Mouse (Mus musculus) forebrain, embryonic 13.5 days (tissue): ENCODE data around the gene Sbno2. TPM values are rescaled to one million over a fixed set of nuclear protein-coding genes. Genes with fewer than 3 reads are reported as not detected.

Experiments
- ATAC-seq: fragments of 200-750 bp; cut with Nextera tagmentation; 2 replicates; pipeline ENCODE4 v1.8.0; 2017
- H3K27ac ChIP-seq: fragments of 300-500 bp; sonication (generic); 2 replicates; pipeline ENCODE4 v1.5.1; 2015; ENCODE audit warnings: inconsistent platforms, mild to moderate bottlenecking, moderate library complexity
- H3K27me3 ChIP-seq: fragments of 300-500 bp; sonication (generic); 2 replicates; pipeline ENCODE4 v1.6.1; 2015; ENCODE audit warnings: mild to moderate bottlenecking, inconsistent platforms
- H3K36me3 ChIP-seq: fragments of 300-500 bp; sonication (generic); 2 replicates; pipeline ENCODE4 v1.6.1; 2015; ENCODE audit warnings: mild to moderate bottlenecking, inconsistent platforms; ENCODE audit not compliant: poor library complexity, severe bottlenecking
- H3K4me1 ChIP-seq: fragments of 300-500 bp; sonication (generic); 2 replicates; pipeline ENCODE4 v1.6.1; 2015; ENCODE audit warnings: inconsistent platforms
- H3K4me2 ChIP-seq: fragments of 300-500 bp; sonication (generic); 2 replicates; pipeline ENCODE4 v1.6.1; 2015; ENCODE audit warnings: inconsistent platforms, mild to moderate bottlenecking, moderate library complexity
- H3K4me3 ChIP-seq: fragments of 300-500 bp; sonication (generic); 2 replicates; pipeline ENCODE4 v1.5.1; 2015; ENCODE audit warnings: mild to moderate bottlenecking, inconsistent platforms
- H3K9ac ChIP-seq: fragments of 300-500 bp; sonication (generic); 2 replicates; pipeline ENCODE4 v1.6.1; 2015; ENCODE audit warnings: mild to moderate bottlenecking, inconsistent platforms
- H3K9me3 ChIP-seq: fragments of 300-500 bp; sonication (generic); replicated peaks from 2 replicates; pipeline ENCODE4 v1.6.1; 2016; ENCODE audit warnings: inconsistent platforms
- WGBS: fragments of 180-500 bp; shearing (Covaris S2); methylation state at CpG from one replicate; pipeline ENCODE4 v1.1.7; 2015; 5-methylcytosine and 5-hydroxymethylcytosine counted together
- polyA plus RNA-seq: library from polyadenylated mRNA; unstranded; fragments of >200 nt; fragmentation: Nextera tagmentation; extraction: Ambion mirVana; gene quantifications from 2 replicates; pipeline ENCODE4 v1.2.1, GENCODE M21; 2015

Gene Sbno2
- polyA plus RNA-seq, 1 experiment from 2014 or later, result 11.6 TPM

DNA sequence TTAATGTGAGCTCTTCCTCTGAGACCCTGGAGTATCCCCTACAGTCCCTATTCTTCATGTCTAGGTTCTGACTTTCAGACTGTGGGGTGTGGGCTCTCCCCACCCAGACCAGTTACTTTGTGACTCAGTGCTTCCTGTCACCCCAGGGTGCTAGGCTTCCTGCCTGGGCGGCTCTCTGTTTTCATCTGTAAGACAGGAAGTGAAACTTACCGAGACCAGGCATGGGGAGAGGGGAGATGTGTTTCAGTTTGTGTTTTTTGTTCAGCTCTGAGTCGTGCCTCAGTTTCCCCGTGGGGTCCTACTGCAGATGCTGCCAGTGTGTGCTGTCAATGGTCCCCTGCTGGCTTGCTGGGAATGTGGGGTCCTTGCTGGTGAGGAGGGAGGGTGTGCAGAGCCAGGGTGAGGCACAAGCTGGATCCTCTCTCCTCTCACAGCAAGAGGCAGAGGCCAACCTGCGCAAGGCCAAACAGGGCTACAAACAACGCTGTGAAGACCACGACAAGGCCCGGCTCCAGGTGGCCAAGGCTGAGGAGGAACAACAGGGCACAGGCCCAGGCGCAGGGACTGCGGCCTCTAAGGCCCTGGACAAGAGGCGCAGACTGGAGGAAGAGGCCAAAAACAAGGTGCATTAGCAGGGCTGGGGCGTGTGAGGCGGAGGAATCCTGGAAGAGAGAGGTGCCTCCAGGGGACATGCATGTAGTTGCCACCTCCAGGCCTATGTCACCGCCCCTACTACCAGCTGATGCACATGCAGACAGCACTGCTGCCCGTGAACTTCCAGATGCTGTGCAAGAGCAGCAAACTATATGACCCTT lies 80.9 kb downstream of the Sbno2 start:
- peaks cover 13% of the 10 kb centered on the region for H3K27me3 ChIP-seq
- peaks cover 7% of the 10 kb centered on the region for H3K4me1 ChIP-seq
- no peak for ATAC-seq
- no peaks in the 10 kb centered on the region for H3K9me3 ChIP-seq
- H3K4me3 ChIP-seq, result no peak overlapping the region
- no peaks in the 10 kb centered on the region for H3K36me3 ChIP-seq
- H3K9ac ChIP-seq, result no peak overlapping the region
- WGBS, result 78% methylated on average over 15 of the region's 15 CpGs
- no peak overlapping the region for H3K27ac ChIP-seq
- no peak overlapping the region for H3K4me2 ChIP-seq

DNA sequence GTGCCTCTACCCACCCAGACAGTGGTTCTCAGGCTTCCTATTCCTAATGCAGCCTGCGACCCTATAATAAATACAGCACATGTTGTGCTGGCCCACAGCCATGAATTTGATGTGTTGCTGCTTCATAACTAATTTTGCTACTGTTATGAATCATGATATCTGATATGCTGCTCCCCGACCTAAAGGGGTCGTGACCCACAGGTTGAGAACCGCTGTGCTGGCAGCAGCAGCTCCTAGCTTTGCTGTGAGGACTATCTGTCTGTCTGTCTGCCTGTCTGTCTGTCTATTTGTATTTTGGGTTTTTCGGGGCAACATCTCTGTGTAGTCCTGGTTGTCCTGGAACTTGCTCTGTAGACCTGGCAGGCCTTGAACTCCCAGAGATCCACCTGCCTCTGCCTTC lies 81.6 kb downstream of the Sbno2 start:
- Histone ChIP-seq H3K4me3 (no peak overlapping the region), H3K9ac (no peak overlapping the region), H3K27ac (no peak overlapping the region), H3K36me3 (no peaks in the 10 kb centered on the region), H3K4me2 (no peak overlapping the region), H3K9me3 (no peaks in the 10 kb centered on the region), H3K4me1 (peaks cover 8% of the 10 kb centered on the region), H3K27me3 (peaks cover 19% of the 10 kb centered on the region)
- ATAC-seq, result no peak
- WGBS, result 85% methylated on average over 5 of the region's 5 CpGs

DNA sequence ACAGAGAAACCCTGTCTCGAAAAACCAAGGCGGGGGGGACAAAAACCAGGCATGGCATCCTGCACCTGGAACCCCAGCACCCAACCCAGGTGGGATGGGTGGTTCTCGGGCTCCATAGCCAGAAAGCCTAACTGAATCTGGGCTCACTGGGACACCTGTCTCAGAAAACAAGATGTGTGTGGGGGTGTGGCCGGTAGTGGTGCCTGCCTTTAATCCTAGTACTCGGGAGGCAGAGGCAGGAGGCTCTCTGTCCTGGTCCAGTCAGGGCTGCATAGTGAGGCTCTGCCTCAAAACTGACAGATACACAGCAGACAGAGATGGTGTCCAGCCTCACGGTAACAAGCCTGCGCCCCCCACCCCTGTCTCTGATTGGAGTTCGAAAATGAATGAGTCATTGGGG lies 82.6 kb downstream of the Sbno2 start:
- Histone ChIP-seq H3K27me3 (peaks cover 25% of the 10 kb centered on the region), H3K27ac (no peak overlapping the region), H3K36me3 (no peaks in the 10 kb centered on the region), H3K4me3 (no peak overlapping the region), H3K9me3 (no peaks in the 10 kb centered on the region), H3K4me1 (peaks cover 8% of the 10 kb centered on the region), H3K4me2 (no peak overlapping the region), H3K9ac (no peak overlapping the region)
- WGBS, result 89% methylated on average over 8 of the region's 8 CpGs
- no peak for ATAC-seq

DNA sequence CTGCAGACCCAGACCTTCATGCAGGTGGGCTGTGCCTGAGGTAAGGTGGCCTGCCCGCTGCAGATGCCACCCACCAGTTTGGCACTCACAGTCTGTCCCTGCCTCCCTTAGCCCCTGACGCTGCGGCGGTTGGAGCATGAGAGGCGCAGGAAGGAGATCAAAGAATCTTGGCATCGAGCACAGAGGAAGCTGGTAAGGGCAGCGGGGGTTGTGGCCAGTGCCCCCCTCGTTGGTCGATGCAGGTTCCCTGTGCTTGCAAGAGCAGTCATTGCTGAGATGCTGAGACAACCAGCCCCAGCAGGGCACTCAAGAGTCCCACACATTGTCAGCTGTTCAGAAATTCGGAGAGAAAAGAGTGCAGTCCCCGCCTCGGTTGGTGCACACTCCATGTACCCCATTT lies 83.2 kb downstream of the Sbno2 start:
- no peak overlapping the region for H3K9ac ChIP-seq
- H3K4me2 ChIP-seq, result no peak overlapping the region
- H3K27ac ChIP-seq, result no peak overlapping the region
- no peak for ATAC-seq
- H3K9me3 ChIP-seq, result no peaks in the 10 kb centered on the region
- peaks cover 8% of the 10 kb centered on the region for H3K4me1 ChIP-seq
- peaks cover 30% of the 10 kb centered on the region for H3K27me3 ChIP-seq
- no peak overlapping the region for H3K4me3 ChIP-seq
- no peaks in the 10 kb centered on the region for H3K36me3 ChIP-seq
- 89% methylated on average over 12 of the region's 12 CpGs for WGBS

DNA sequence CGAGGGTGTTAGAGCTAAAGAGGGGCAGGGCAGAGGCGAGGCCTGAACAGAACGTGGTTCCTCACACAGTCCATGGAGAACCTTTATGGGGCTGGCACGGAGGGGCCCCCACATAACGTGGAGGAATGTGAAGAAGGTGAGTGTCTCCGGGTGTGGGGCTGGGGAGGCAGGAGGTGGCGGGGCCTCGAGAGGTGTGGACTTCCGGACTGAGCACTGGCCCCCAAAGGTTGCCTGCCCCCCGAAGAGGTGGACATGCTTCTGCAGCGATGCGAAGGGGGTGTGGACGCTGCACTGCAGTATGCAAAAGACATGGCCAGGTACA lies 84.1 kb downstream of the Sbno2 start:
- Histone ChIP-seq H3K4me2 (no peak overlapping the region), H3K27me3 (peaks cover 39% of the 10 kb centered on the region), H3K27ac (no peak overlapping the region), H3K4me3 (no peak overlapping the region), H3K4me1 (peaks cover 8% of the 10 kb centered on the region), H3K9me3 (no peaks in the 10 kb centered on the region), H3K9ac (no peak overlapping the region), H3K36me3 (no peaks in the 10 kb centered on the region)
- 94% methylated on average over 13 of the region's 13 CpGs for WGBS
- ATAC-seq, result no peak

DNA sequence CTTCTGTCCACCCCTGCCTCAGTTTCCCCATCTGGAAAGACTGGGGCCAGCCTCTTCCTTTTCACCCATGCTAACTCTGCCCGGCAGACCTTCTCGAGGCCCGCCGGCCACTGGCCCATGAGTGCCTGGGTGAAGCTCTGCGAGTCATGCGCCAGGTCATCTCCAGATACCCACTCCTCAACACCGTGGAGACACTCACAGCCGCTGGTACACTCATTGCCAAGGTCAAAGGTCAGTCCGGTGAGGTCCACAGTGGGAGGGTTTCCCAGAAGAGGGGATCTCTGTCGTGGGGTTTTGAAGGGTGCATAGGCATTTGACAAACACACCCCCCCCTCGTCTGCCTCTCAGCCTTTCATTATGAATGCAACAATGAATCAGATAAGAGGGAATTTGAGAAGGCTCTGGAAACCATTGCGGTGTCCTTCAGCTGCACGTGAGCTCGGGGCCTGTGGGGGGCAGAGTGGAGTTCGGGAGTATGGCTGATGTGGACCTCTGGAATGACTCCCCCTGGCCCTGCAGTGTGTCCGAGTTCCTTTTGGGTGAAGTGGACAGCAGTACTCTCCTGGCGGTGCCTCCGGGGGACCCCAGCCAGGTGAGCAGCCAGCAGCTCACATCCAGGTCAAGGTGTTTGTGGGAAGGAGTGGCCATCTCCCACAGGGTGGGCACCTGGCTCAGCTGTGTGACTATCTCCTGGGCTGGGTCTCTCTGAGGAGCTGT lies 84.6 kb downstream of the Sbno2 start:
- H3K9ac ChIP-seq, result no peak overlapping the region
- no peaks in the 10 kb centered on the region for H3K9me3 ChIP-seq
- no peaks in the 10 kb centered on the region for H3K36me3 ChIP-seq
- H3K27me3 ChIP-seq, result peaks cover 44% of the 10 kb centered on the region
- H3K4me1 ChIP-seq, result peaks cover 8% of the 10 kb centered on the region
- no peak overlapping the region for H3K4me2 ChIP-seq
- no peak overlapping the region for H3K27ac ChIP-seq
- no peak overlapping the region for H3K4me3 ChIP-seq
- 80% methylated on average over 18 of the region's 18 CpGs for WGBS
- ATAC-seq, result no peak

DNA sequence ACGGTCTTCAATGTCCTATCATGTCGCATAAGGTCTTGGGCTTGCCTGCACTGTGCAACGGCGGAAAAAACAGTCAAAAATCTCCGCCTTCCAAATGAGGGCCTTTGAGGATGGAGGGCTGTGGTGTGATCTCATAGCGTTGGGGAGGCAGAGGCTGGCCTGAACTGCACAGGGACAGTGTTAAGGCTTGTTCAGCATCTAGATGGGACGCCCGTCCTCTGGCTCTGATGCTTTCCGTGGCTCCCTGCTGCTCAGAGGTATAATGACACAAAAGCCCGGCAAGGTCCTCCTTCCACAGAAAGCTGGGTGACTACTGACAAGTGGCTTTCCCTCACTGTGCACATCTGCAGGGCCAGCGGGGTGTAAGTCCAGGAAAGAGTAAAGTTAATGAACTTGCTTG lies 85.2 kb downstream of the Sbno2 start:
- Histone ChIP-seq H3K4me3 (no peak overlapping the region), H3K4me2 (peak overlapping the region; percentile 27)

DNA sequence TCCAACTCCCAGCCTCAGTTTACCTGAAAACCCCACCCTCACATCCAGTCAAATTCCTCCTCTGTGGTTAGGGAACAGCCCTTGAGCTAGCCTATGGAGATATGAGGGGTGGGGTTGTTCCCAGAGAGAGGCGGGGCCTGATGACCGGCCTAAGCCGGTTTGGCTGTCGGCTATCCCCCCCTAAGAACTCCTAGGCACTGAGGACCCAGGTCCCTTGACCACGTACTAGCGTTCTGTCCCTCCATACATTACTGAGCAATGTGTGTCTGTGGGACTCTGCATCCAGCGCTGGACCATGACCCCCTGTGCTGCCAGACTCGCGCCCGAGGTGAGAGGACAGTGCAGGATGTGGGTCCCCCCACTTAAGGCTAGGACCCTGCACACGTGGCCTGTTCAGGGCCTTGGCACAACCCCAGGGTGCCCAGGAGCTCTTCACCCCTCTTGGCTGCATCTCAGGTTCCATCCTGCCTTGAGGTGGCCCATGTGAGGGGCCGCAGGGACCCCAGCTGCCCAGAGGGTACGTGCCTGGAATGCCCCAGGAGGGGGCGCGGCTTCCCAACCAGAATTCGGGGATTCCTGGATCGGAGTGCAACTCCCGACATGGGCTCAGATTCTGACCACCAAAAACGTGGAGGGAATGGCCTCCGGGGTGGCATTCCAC lies 85.8 kb downstream of the Sbno2 start:
- peaks cover 56% of the 10 kb centered on the region for H3K27me3 ChIP-seq
- H3K27ac ChIP-seq, result no peak overlapping the region
- 3% methylated on average over 20 of the region's 20 CpGs for WGBS
- ATAC-seq, result no peak
- peak overlapping the region; percentile 48; the same call in 1 of the 2 replicates for H3K9ac ChIP-seq
- H3K9me3 ChIP-seq, result no peaks in the 10 kb centered on the region
- H3K4me2 ChIP-seq, result peak overlapping the region; percentile 27
- no peaks in the 10 kb centered on the region for H3K36me3 ChIP-seq
- 0 out of 2 replicates have a peak overlapping the region, but pooled peaks have one; percentile 0 for H3K4me3 ChIP-seq
- peaks cover 8% of the 10 kb centered on the region for H3K4me1 ChIP-seq

More for the DNA sequence above, 85.2 kb downstream of the Sbno2 start:
- peaks cover 8% of the 10 kb centered on the region for H3K4me1 ChIP-seq
- no peak for ATAC-seq
- H3K27ac ChIP-seq, result no peak overlapping the region
- peaks cover 50% of the 10 kb centered on the region for H3K27me3 ChIP-seq
- H3K9me3 ChIP-seq, result no peaks in the 10 kb centered on the region
- no peaks in the 10 kb centered on the region for H3K36me3 ChIP-seq
- H3K9ac ChIP-seq, result 0 out of 2 replicates have a peak overlapping the region, but pooled peaks have one; percentile 48
- 22% methylated on average over 11 of the region's 11 CpGs for WGBS

DNA sequence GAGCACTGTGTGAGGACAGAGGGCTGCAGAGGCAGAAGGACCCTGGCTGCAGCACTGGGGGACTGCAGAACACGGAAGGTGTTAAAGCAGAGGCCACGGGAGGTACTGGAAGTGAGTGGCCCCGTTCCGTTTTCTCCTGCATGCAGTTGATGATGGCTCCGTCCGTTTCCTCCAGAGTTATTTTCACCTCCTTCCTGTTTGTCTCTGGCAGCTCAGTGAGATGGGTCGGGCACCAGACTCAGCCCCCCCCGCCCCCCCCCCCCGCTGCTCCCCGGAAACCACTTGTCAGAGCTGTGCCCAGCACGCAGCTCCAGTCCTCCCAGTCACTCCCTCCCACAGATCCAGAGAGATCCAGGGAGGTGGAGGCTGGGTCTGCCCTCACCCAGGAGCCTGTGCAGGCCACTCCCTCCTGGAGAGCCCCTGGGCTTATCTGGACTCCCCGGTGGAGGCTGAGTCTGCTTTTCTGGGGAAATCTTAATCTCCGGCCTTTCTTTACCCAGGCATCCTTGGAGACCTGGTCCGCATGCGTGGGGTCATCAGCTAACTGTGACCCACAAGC lies 86.6 kb downstream of the Sbno2 start:
- ATAC-seq, result no peak
- 8% methylated on average over 15 of the region's 15 CpGs for WGBS
- no peak overlapping the region for H3K4me3 ChIP-seq
- H3K9ac ChIP-seq, result no peak overlapping the region
- H3K4me1 ChIP-seq, result peaks cover 8% of the 10 kb centered on the region
- H3K27me3 ChIP-seq, result peaks cover 64% of the 10 kb centered on the region
- H3K4me2 ChIP-seq, result no peak overlapping the region
- H3K9me3 ChIP-seq, result no peaks in the 10 kb centered on the region
- no peak overlapping the region for H3K27ac ChIP-seq
- H3K36me3 ChIP-seq, result no peaks in the 10 kb centered on the region

DNA sequence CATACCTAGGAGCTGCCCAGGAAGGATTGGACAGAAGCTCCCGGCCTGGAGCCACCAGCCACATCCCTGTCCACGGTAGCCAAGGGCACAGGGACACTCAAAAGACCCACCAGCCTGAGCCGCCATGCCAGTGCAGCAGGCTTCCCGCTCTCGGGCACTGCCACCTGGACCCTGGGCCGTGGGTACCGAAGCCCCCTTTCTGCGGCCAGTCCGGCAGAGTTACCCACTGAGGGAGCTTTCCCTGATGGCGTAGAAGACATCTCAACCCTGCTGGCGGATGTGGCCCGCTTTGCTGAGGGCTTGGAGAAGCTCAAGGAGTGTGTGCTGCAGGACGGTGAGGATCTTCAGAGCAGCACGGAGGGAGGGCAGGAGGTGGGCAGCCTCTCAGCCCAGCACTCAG lies 87.6 kb downstream of the Sbno2 start:
- no peak for ATAC-seq
- no peak overlapping the region for H3K9ac ChIP-seq
- no peak overlapping the region for H3K4me2 ChIP-seq
- 83% methylated on average over 14 of the region's 14 CpGs for WGBS
- no peak overlapping the region for H3K4me3 ChIP-seq
- H3K27me3 ChIP-seq, result peaks cover 74% of the 10 kb centered on the region
- no peaks in the 10 kb centered on the region for H3K9me3 ChIP-seq
- H3K36me3 ChIP-seq, result no peaks in the 10 kb centered on the region
- H3K27ac ChIP-seq, result no peak overlapping the region
- H3K4me1 ChIP-seq, result peaks cover 8% of the 10 kb centered on the region

DNA sequence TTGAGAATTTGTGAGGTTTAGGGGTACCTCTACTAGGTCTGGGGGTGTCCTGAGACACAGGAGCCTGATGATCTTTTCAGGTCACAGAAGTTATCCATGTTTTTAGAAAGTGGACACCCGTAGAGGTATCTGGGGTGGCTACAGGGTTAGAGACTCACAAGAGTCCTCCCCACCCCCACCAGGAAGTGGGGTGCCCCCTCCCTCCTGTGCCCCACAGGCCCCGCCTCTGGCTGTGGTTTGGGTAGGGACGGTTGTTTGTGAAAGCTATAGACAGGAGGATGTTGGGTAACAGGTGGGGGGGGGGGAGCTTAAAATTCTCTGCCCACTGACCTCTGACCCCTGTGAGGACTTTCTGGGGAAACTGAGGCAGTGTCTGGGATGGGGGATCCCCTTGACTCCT lies 88.0 kb downstream of the Sbno2 start:
- no peak for ATAC-seq
- Histone ChIP-seq H3K4me3 (no peak overlapping the region), H3K36me3 (no peaks in the 10 kb centered on the region), H3K4me1 (peaks cover 8% of the 10 kb centered on the region), H3K27me3 (peaks cover 77% of the 10 kb centered on the region), H3K4me2 (no peak overlapping the region), H3K9me3 (no peaks in the 10 kb centered on the region), H3K27ac (no peak overlapping the region), H3K9ac (no peak overlapping the region)
- 67% methylated on average over 3 of the region's 3 CpGs for WGBS

DNA sequence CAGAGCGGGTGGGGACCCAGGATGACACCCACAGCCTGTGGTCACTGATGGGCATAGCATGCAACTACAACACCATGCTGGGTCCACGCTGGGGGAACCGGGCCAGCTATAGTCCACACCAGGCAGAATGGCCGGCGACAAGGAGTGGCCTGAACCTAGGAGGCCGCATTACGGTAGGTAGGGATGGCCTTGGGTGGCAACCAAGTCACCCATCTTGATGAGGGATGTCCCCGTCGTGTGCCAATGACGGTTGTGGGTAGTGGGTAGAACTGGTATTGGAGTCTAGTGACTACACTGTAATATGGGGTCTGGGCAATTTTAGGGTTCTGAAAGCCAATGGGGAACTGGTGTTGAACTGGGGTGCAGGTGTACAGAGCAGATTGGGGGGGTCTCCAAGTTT lies 88.4 kb downstream of the Sbno2 start:
- Histone ChIP-seq H3K4me3 (no peak overlapping the region), H3K9me3 (0 out of 2 replicates have a peak, but pooled peaks cover 1% of the 10 kb centered on the region), H3K27ac (no peak overlapping the region), H3K27me3 (peaks cover 82% of the 10 kb centered on the region), H3K4me2 (no peak overlapping the region), H3K4me1 (peaks cover 8% of the 10 kb centered on the region), H3K36me3 (peaks cover 2% of the 10 kb centered on the region; the same call in 1 of the 2 replicates), H3K9ac (no peak overlapping the region)
- 90% methylated on average over 10 of the region's 10 CpGs for WGBS
- ATAC-seq, result no peak
